Mouse (Mus musculus): ENCODE data around the gene Cacna2d4.
A peak's percentile ranks its signal among the peaks of the same experiment; 100 is the strongest.

Gene Cacna2d4

GRCm38 (mm10) chr6:119395421-119396308 is 159.3 kb downstream of the Cacna2d4 start:
- DNase-seq = peak; percentile 39

DNA sequence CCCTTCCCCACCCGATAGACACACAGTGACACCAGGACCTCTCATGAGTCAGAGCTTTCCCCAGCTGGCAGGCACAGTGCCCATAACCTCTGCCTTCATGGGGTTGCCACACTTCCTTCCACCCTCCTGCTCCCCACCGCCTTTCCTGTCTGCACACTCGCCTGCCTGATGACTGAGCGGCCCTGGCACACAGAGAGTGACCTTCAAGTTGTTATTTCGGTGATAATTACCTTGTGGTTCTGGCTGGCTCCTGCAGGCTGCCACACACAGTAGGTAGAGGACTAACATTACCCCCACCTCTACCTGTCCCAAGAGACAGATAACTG is 159.9 kb downstream of the Cacna2d4 start:
- peak; percentile 69 for DNase-seq

- DNase-seq = no peak
These were observed 163.0 kb downstream of the Cacna2d4 start for GRCm38 (mm10) chr6:119399371-119399770.

DNA sequence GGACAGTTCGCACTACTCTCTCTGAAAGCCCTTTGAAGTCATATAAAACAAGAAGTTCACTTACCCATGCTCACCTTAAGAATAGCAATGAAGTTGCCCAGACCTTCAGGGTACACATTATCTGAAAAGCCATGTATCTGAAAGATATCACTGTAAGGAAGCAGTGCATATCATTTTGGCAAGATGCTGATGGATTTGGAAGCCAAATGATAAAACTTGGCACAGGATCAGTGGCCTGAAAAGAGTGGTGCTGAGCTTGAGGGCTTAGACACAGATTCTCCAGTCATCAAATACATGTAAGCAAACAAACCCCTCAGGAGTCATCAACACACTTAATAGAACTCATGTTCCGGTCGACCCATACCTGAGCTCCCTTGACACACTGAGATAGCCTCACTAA is 164.3 kb downstream of the Cacna2d4 start:
- DNase-seq = no peak

DNA sequence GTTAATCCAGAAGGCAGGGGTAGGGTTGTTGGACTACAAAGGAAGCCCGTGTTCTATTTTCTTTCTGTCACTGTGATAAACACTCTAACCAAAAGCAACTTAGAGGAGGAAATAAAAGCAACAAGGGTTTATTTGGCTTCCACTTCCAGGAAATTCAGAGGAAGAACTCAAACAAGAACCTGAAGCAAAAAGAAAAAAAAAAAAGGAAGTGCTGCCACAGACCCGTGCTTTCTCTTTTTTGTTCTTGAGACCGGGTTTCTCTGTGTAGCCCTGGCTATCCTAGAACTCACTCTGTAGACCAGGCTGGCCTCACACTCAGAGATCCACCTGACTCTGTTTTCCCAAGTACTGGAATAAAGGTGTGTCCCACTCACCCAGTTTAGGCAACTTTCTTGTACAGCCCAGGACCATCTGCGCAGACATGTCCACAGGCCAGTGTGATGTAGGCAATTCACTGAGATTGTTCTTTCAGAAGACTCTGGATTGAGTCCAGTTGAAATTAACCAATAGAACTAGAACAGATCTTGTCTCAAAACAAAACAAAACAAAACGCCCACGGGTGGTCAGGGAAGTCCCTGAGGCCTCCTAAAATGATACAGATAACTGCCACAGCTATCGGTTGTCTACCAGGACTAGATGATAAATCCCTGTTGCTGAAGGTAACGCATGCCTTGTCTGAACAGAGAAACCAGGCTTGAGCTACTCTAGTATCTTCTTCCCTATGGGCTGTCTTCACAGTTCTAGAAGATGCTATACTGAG is 165.4 kb downstream of the Cacna2d4 start:
- no peak for DNase-seq

Data from thymus, postnatal 4 days (tissue).